Mouse (Mus musculus) E14TG2a.4 (cell line): ENCODE measurements around the gene Klhl28.

Experiments
- H3K27me3 ChIP-seq: 2 replicates; pipeline ENCODE4 v1.6.1; 2014; ENCODE audit warnings: low read length, control low read depth; ENCODE audit not compliant: insufficient read depth
- H3K36me3 ChIP-seq: 2 replicates; pipeline ENCODE4 v1.6.1; 2014; ENCODE audit warnings: low read length, control low read depth; ENCODE audit not compliant: insufficient read depth
- H3K4me1 ChIP-seq: replicated peaks from 2 replicates; pipeline ENCODE4 v1.6.1; 2014; ENCODE audit warnings: low read depth, low read length, control low read depth
- H3K4me3 ChIP-seq: replicated peaks from 2 replicates; pipeline ENCODE4 v1.5.1; 2014; ENCODE audit warnings: mild to moderate bottlenecking, low read length
- H3K9me3 ChIP-seq: 2 replicates; pipeline ENCODE4 v1.6.1; 2014; ENCODE audit warnings: low read length, control low read depth
- CTCF ChIP-seq: conservative IDR thresholded peaks from 2 replicates; pipeline ENCODE4 v1.5.1; 2014; ENCODE audit warnings: low read length
- NANOG ChIP-seq: IDR thresholded peaks from 2 replicates; pipeline ENCODE4 v1.6.1; 2014; ENCODE audit warnings: borderline replicate concordance, low read length, mixed read lengths
- POU5F1 ChIP-seq: IDR thresholded peaks from 2 replicates; pipeline ENCODE4 v1.6.1; 2014; ENCODE audit warnings: low read length, borderline replicate concordance

Gene Klhl28

GRCm38 (mm10) chr12:64965124-64966026 is at the start of gene Klhl28, which contains the start of gene Togaram1:
TSS of gene Klhl28 (minus strand) at chr12:64965534.
TSS of gene Togaram1 (plus strand) at chr12:64965804.
- no peak for TF ChIP-seq NANOG
- no peak for TF ChIP-seq CTCF
- TF ChIP-seq POU5F1: no peak
- H3K27me3 ChIP-seq: no peaks in the 10 kb centered on the region
- peaks cover 17% of the 10 kb centered on the region for H3K36me3 ChIP-seq
- H3K4me3 ChIP-seq: peak within 1 kb of the TSS; percentile 95
- peaks cover 24% of the 10 kb centered on the region for H3K4me1 ChIP-seq
- H3K9me3 ChIP-seq: peaks cover 19% of the 10 kb centered on the region

DNA sequence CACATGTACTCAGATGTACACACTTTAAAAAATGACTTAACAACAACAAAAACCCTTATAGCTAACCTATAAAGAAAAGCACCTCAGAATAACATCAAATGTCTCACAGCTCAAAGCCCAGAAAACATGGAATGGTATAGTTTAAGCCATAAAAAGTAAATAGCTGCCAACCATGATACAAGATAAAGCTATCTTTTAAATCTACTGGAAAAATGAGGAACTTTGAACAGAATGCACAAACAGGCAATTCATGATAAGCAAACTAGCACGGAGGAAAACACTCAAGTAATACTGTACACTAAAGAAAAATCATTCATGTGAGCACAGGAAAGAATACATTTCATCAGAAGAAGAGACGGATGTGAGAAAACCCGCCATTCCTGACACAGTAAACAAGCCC is 42.4 kb upstream of the Klhl28 start:
- no peaks in the 10 kb centered on the region for H3K4me1 ChIP-seq

GRCm38 (mm10) chr12:64977518-64977917 is 12.2 kb upstream of the Klhl28 start:
- Histone ChIP-seq H3K9me3 (no peaks in the 10 kb centered on the region), H3K4me1 (no peaks in the 10 kb centered on the region), H3K4me3 (no peak overlapping the region), H3K36me3 (peaks cover 52% of the 10 kb centered on the region), H3K27me3 (no peaks in the 10 kb centered on the region)
- no peak for TF ChIP-seq CTCF
- TF ChIP-seq NANOG: no peak
- no peak for TF ChIP-seq POU5F1

More for the DNA sequence above, 42.4 kb upstream of the Klhl28 start:
- no peak overlapping the region for H3K4me3 ChIP-seq
- no peaks in the 10 kb centered on the region for H3K9me3 ChIP-seq
- TF ChIP-seq POU5F1: no peak
- TF ChIP-seq CTCF: no peak
- TF ChIP-seq NANOG: no peak
- H3K36me3 ChIP-seq: peaks cover 77% of the 10 kb centered on the region
- H3K27me3 ChIP-seq: no peaks in the 10 kb centered on the region

- H3K4me1 ChIP-seq: no peaks in the 10 kb centered on the region
Observed at GRCm38 (mm10) chr12:64976191-64976590, 10.9 kb upstream of the Klhl28 start.

GRCm38 (mm10) chr12:64975558-64975957 is 10.2 kb upstream of the Klhl28 start:
- Histone ChIP-seq H3K9me3 (no peaks in the 10 kb centered on the region), H3K27me3 (no peaks in the 10 kb centered on the region), H3K4me3 (no peak overlapping the region), H3K4me1 (peaks cover 5% of the 10 kb centered on the region; the same call in 1 of the 2 replicates), H3K36me3 (peaks cover 45% of the 10 kb centered on the region)
- TF ChIP-seq NANOG: no peak
- no peak for TF ChIP-seq CTCF
- no peak for TF ChIP-seq POU5F1

More at GRCm38 (mm10) chr12:64976191-64976590, 10.9 kb upstream of the Klhl28 start:
- Histone ChIP-seq H3K9me3 (no peaks in the 10 kb centered on the region), H3K4me3 (no peak overlapping the region), H3K36me3 (peaks cover 43% of the 10 kb centered on the region), H3K27me3 (no peaks in the 10 kb centered on the region)
- TF ChIP-seq POU5F1 (no peak), NANOG (no peak), CTCF (no peak)

DNA sequence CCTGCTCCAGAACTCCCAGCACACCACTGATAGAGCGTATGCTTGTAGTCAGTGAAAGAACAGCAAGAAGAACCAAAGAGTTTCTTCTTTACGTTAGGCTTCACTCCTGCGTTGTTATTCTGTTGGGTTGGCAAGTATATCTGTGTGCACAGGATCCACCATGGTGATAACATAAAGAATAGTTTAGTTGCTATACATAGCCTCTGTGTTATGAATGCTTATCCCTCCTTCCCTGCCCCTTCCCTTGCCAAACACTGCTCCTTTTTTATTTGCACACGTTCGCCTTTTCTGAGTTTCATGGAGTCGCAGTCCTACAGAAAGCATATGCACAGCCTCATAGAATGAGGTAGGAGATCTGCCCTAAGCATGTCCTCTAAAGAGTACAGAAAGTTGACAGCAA is 6.7 kb upstream of the Klhl28 start:
- Histone ChIP-seq H3K4me3 (no peak overlapping the region), H3K4me1 (peaks cover 21% of the 10 kb centered on the region), H3K9me3 (peaks cover 12% of the 10 kb centered on the region), H3K36me3 (peaks cover 28% of the 10 kb centered on the region), H3K27me3 (no peaks in the 10 kb centered on the region)
- TF ChIP-seq POU5F1: no peak
- TF ChIP-seq NANOG: no peak
- no peak for TF ChIP-seq CTCF

- Histone ChIP-seq H3K36me3 (peaks cover 28% of the 10 kb centered on the region), H3K9me3 (peaks cover 18% of the 10 kb centered on the region), H3K4me1 (peaks cover 21% of the 10 kb centered on the region), H3K27me3 (no peaks in the 10 kb centered on the region), H3K4me3 (no peak overlapping the region)
- TF ChIP-seq NANOG (no peak), CTCF (no peak), POU5F1 (no peak)
Observed at GRCm38 (mm10) chr12:64971399-64971798, 6.1 kb upstream of the Klhl28 start.

- peak overlapping the region; percentile 95 for H3K4me3 ChIP-seq
- TF ChIP-seq NANOG: no peak
- TF ChIP-seq CTCF: no peak
- TF ChIP-seq POU5F1: no peak
- H3K36me3 ChIP-seq: peaks cover 28% of the 10 kb centered on the region
- peaks cover 19% of the 10 kb centered on the region for H3K9me3 ChIP-seq
- H3K27me3 ChIP-seq: no peaks in the 10 kb centered on the region
- peaks cover 31% of the 10 kb centered on the region for H3K4me1 ChIP-seq
Observed at GRCm38 (mm10) chr12:64968067-64968466, 2.7 kb upstream of the Klhl28 start.
